Mouse (Mus musculus): Measurements from ENCODE around the gene Spty2d1.
"Not testable (repeated sequence)": the region's sequence is repeated elsewhere in the genome, so short reads cannot be mapped to it uniquely, and the experiment has no call there.

The Spty2d1 gene

GRCm38 (mm10) chr7:46993079-46993478 is 15.1 kb downstream of the Spty2d1 start:
- no peak for DNase-seq (ENCODE audit: low read depth, low spot score)

GRCm38 (mm10) chr7:46989387-46989786 is 18.8 kb downstream of the Spty2d1 start:
- not testable (repeated sequence) for DNase-seq (ENCODE audit: low read depth, low spot score)

DNA sequence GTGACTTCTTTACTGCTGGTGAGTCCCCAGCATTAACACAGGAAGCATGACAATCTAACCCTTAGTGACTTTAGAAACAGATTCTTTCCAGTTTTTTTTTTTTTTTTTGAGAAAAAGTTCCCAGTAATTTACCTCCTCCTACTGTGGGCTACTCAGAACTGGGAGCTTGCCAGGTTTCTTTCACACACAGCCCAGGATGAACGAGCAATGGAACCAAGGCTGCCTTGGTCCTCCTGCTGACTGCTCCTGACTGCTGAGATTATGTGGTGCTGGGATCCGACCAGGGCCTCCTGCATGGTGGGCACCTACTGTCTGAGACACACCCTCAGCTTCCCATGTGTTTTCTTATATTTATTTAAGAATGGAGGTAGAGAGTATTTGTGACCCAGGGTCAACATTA is 21.1 kb downstream of the Spty2d1 start:
- DNase-seq (ENCODE audit: low read depth, low spot score), result no peak

- DNase-seq (ENCODE audit: low read depth, low spot score), result no peak
Observed at GRCm38 (mm10) chr7:46986646-46987045, 21.6 kb downstream of the Spty2d1 start.

GRCm38 (mm10) chr7:46985718-46986505 is 22.3 kb downstream of the Spty2d1 start:
- no peak for DNase-seq (ENCODE audit: low read depth, low spot score)

GRCm38 (mm10) chr7:46983280-46983679 is 24.9 kb downstream of the Spty2d1 start, which contains the start of gene Gm9999:
Gene Gm9999 (plus strand): TSS chr7:46983580.
- no peak for DNase-seq (ENCODE audit: low read depth, low spot score)

- DNase-seq (ENCODE audit: low read depth, low spot score), result no peak
Observed at GRCm38 (mm10) chr7:46975456-46975855, 32.8 kb downstream of the Spty2d1 start.

GRCm38 (mm10) chr7:46974648-46975047 is 33.6 kb downstream of the Spty2d1 start:
- DNase-seq (ENCODE audit: low read depth, low spot score), result no peak

- no peak for DNase-seq (ENCODE audit: low read depth, low spot score)
Observed at GRCm38 (mm10) chr7:46969898-46970297, 38.3 kb downstream of the Spty2d1 start.

GRCm38 (mm10) chr7:46964070-46964469 is 44.1 kb downstream of the Spty2d1 start:
- no peak for DNase-seq (ENCODE audit: low read depth, low spot score)

- peak; percentile 54 for DNase-seq (ENCODE audit: low read depth, low spot score)
Observed at GRCm38 (mm10) chr7:46962806-46963618, 45.2 kb downstream of the Spty2d1 start.

DNA sequence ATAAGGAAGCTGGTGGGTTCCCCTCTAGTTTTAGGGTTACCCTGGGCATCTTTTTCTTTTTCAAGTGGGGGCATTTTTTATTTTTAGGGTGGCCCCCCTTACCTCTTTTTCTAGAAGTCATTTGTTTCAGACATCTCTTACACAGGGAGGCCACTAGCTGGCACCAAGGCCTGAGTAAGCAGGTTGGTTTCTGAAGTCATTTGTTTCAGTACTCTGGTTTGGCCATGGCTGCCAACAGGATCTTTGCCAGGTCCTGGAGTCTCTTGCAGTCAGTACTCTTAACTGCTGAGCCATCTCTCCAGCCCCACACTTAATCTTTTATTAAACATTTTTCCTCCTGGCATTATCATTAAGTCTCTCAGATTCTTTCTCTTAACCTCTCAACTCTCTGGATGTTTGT is 46.1 kb downstream of the Spty2d1 start:
- no peak for DNase-seq (ENCODE audit: low read depth, low spot score)

GRCm38 (mm10) chr7:46960991-46961390 is 47.2 kb downstream of the Spty2d1 start:
- no peak for DNase-seq (ENCODE audit: low read depth, low spot score)

DNA sequence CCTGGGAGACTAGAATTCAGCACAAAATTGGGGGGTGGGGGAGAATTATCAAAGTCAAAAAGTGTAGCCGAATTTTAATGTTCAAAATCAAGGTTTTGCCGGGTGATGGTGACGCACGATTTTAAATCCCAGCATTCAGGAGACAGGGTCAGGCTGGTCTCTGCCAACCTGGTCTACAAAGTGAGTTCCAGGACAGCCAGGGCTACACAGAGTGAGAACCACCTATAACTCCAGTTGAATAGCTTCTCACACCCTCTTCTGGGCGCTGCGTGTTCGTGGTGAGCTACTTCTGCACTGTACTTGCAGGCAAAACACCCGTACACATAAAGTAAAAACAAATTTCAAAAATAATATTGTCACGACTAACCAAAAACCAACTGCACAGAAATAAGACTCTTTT is 49.4 kb downstream of the Spty2d1 start:
- DNase-seq (ENCODE audit: low read depth, low spot score), result no peak

- DNase-seq (ENCODE audit: low read depth, low spot score), result peak; percentile 78
Observed at GRCm38 (mm10) chr7:46957831-46958691, 50.1 kb downstream of the Spty2d1 start, which contains the start of gene Uevld. Gene Uevld (minus strand): TSS chr7:46958527.
